Mouse (Mus musculus): ENCODE results near the gene Mmp28. TPM values are rescaled to one million over a fixed set of nuclear protein-coding genes. Genes with fewer than 3 reads are reported as not detected.

Mmp28 gene
- polyA plus RNA-seq (2014; fragmentation: Illumina TruSeq; extraction: RNeasy Lipid Tissue Mini Kit (QIAGEN cat#74804); ENCODE audit: low read depth, low replicate concordance) = 13.5 TPM

GRCm38 (mm10) chr11:83462711-83463244, at the start of gene Mmp28:
Gene Mmp28, minus strand, starts transcription at chr11:83463071.

GRCm38 (mm10) chr11:83472324-83473234, 9.7 kb upstream of the Mmp28 start, which contains the start of gene Taf15:
Gene Taf15, plus strand, starts transcription at chr11:83473086.

GRCm38 (mm10) chr11:83437377-83437776, 25.5 kb downstream of the Mmp28 start, which contains the start of gene 1700020L24Rik:
Gene 1700020L24Rik, plus strand, starts transcription at chr11:83437677.

GRCm38 (mm10) chr11:83429355-83429754, 33.5 kb downstream of the Mmp28 start, which contains the start of gene Gas2l2:
Gene Gas2l2, minus strand, starts transcription at chr11:83429455.

GRCm38 (mm10) chr11:83409087-83409754, 53.6 kb downstream of the Mmp28 start, which contains the start of gene Rasl10b:
Gene Rasl10b, plus strand, starts transcription at chr11:83409137.

Other genes starting within 250 kb of the Mmp28 start
- not detected for gene Slfn14, start 176.3 kb downstream of the Mmp28 start, polyA plus RNA-seq (2014; fragmentation: Illumina TruSeq; extraction: RNeasy Lipid Tissue Mini Kit (QIAGEN cat#74804); ENCODE audit: low read depth, low replicate concordance)
- gene Ap2b1, start 164.0 kb downstream of the Mmp28 start, polyA plus RNA-seq (2014; fragmentation: Illumina TruSeq; extraction: RNeasy Lipid Tissue Mini Kit (QIAGEN cat#74804); ENCODE audit: low read depth, low replicate concordance) = 68.6 TPM
- gene Pex12, start 160.5 kb downstream of the Mmp28 start, polyA plus RNA-seq (2014; fragmentation: Illumina TruSeq; extraction: RNeasy Lipid Tissue Mini Kit (QIAGEN cat#74804); ENCODE audit: low read depth, low replicate concordance) = 13.5 TPM
- gene Rasl10b, start 53.9 kb downstream of the Mmp28 start, polyA plus RNA-seq (2014; fragmentation: Illumina TruSeq; extraction: RNeasy Lipid Tissue Mini Kit (QIAGEN cat#74804); ENCODE audit: low read depth, low replicate concordance) = 1.4 TPM
- 0.69 TPM for gene Gas2l2, start 33.6 kb downstream of the Mmp28 start, polyA plus RNA-seq (2014; fragmentation: Illumina TruSeq; extraction: RNeasy Lipid Tissue Mini Kit (QIAGEN cat#74804); ENCODE audit: low read depth, low replicate concordance)
- gene 1700020L24Rik, start 25.4 kb downstream of the Mmp28 start, polyA plus RNA-seq (2014; fragmentation: Illumina TruSeq; extraction: RNeasy Lipid Tissue Mini Kit (QIAGEN cat#74804); ENCODE audit: low read depth, low replicate concordance) = 4.3 TPM
- 56.9 TPM for gene Taf15, start 10.0 kb upstream of the Mmp28 start, polyA plus RNA-seq (2014; fragmentation: Illumina TruSeq; extraction: RNeasy Lipid Tissue Mini Kit (QIAGEN cat#74804); ENCODE audit: low read depth, low replicate concordance)
- 0.52 TPM for gene Heatr9, start 59.1 kb upstream of the Mmp28 start, polyA plus RNA-seq (2014; fragmentation: Illumina TruSeq; extraction: RNeasy Lipid Tissue Mini Kit (QIAGEN cat#74804); ENCODE audit: low read depth, low replicate concordance)
- 11.4 TPM for gene Ccl5, start 67.4 kb upstream of the Mmp28 start, polyA plus RNA-seq (2014; fragmentation: Illumina TruSeq; extraction: RNeasy Lipid Tissue Mini Kit (QIAGEN cat#74804); ENCODE audit: low read depth, low replicate concordance)
- gene Ccl9, start 115.6 kb upstream of the Mmp28 start, polyA plus RNA-seq (2014; fragmentation: Illumina TruSeq; extraction: RNeasy Lipid Tissue Mini Kit (QIAGEN cat#74804); ENCODE audit: low read depth, low replicate concordance) = 53.5 TPM
- gene Ccl6, start 130.0 kb upstream of the Mmp28 start, polyA plus RNA-seq (2014; fragmentation: Illumina TruSeq; extraction: RNeasy Lipid Tissue Mini Kit (QIAGEN cat#74804); ENCODE audit: low read depth, low replicate concordance) = 125 TPM
- not detected for gene Rpl9-ps1, start 182.6 kb upstream of the Mmp28 start, polyA plus RNA-seq (2014; fragmentation: Illumina TruSeq; extraction: RNeasy Lipid Tissue Mini Kit (QIAGEN cat#74804); ENCODE audit: low read depth, low replicate concordance)
- gene Ccl3, start 186.3 kb upstream of the Mmp28 start, polyA plus RNA-seq (2014; fragmentation: Illumina TruSeq; extraction: RNeasy Lipid Tissue Mini Kit (QIAGEN cat#74804); ENCODE audit: low read depth, low replicate concordance) = 0.46 TPM
- not detected for gene Ccl4, start 199.5 kb upstream of the Mmp28 start, polyA plus RNA-seq (2014; fragmentation: Illumina TruSeq; extraction: RNeasy Lipid Tissue Mini Kit (QIAGEN cat#74804); ENCODE audit: low read depth, low replicate concordance)
- gene Wfdc17, start 240.9 kb upstream of the Mmp28 start, polyA plus RNA-seq (2014; fragmentation: Illumina TruSeq; extraction: RNeasy Lipid Tissue Mini Kit (QIAGEN cat#74804); ENCODE audit: low read depth, low replicate concordance) = 38.3 TPM
- gene Wfdc18, start 245.9 kb upstream of the Mmp28 start, polyA plus RNA-seq (2014; fragmentation: Illumina TruSeq; extraction: RNeasy Lipid Tissue Mini Kit (QIAGEN cat#74804); ENCODE audit: low read depth, low replicate concordance) = 0.89 TPM